Mouse (Mus musculus) erythroid progenitor cell, adult 5-6 weeks (primary cell): ENCODE results near the gene Dph6. TPM values are rescaled to one million over a fixed set of nuclear protein-coding genes. Genes with fewer than 3 reads are reported as not detected.
A peak's percentile ranks its signal among the peaks of the same experiment; 100 is the strongest.
"Not testable (repeated sequence)": the region's sequence is repeated elsewhere in the genome, so short reads cannot be mapped to it uniquely, and the experiment has no call there.

ENCODE experiments used
- ATAC-seq: replicated peaks from 2 replicates; pipeline ENCODE4 v1.8.0; 2016; ENCODE audit warnings: moderate number of reproducible peaks, mild to moderate bottlenecking, moderate TSS enrichment, inconsistent platforms; ENCODE audit not compliant: poor library complexity, low FRiP score, severe bottlenecking
- total RNA-seq, 2 experiments: library from RNA; stranded (forward) in 1 of 2; stranded (reverse) in 1 of 2; fragments of 150-400 nt in 1 of 2; fragments of 186-747, 209-891 nt in 1 of 2; gene quantifications; 2 replicates each; pipeline versions ENCODE4 v1.2.3 to v1.2.4; 2015 to 2017; ENCODE audit warnings: low replicate concordance in 2 of 2

Dph6 gene
- total RNA-seq (2015; ENCODE audit: low replicate concordance) (1.4 and 26.0 TPM in 2 replicates), total RNA-seq (2017; ENCODE audit: low replicate concordance) (0.53 and 2.2 TPM in 2 replicates)

- ATAC-seq = peak; percentile 95
These were observed at the start of gene Dph6 for GRCm38 (mm10) chr2:114654365-114655239. Gene Dph6 (minus strand): TSS chr2:114654964.

GRCm38 (mm10) chr2:114700966-114701685 is 46.4 kb upstream of the Dph6 start:
- ATAC-seq = no peak

GRCm38 (mm10) chr2:114691607-114692006 is 36.8 kb upstream of the Dph6 start:
- ATAC-seq = no peak

- no peak for ATAC-seq
These were observed 32.7 kb upstream of the Dph6 start for GRCm38 (mm10) chr2:114687483-114687882.

GRCm38 (mm10) chr2:114687081-114687480 is 32.3 kb upstream of the Dph6 start:
- ATAC-seq = no peak

GRCm38 (mm10) chr2:114673831-114674230 is 19.1 kb upstream of the Dph6 start:
- no peak for ATAC-seq

- ATAC-seq = no peak
These were observed 16.2 kb upstream of the Dph6 start for GRCm38 (mm10) chr2:114670983-114671382.

- no peak for ATAC-seq
These were observed 4.2 kb upstream of the Dph6 start for GRCm38 (mm10) chr2:114658954-114659353.

GRCm38 (mm10) chr2:114646240-114646639 is 8.5 kb downstream of the Dph6 start:
- ATAC-seq = no peak

GRCm38 (mm10) chr2:114643832-114644231 is 10.9 kb downstream of the Dph6 start:
- ATAC-seq = no peak

GRCm38 (mm10) chr2:114624683-114625082 is 30.1 kb downstream of the Dph6 start:
- ATAC-seq = no peak

GRCm38 (mm10) chr2:114622550-114622939 is 32.2 kb downstream of the Dph6 start:
- no peak for ATAC-seq

- no peak for ATAC-seq
These were observed 32.8 kb downstream of the Dph6 start for GRCm38 (mm10) chr2:114621781-114622549.

GRCm38 (mm10) chr2:114611576-114611975 is 43.2 kb downstream of the Dph6 start:
- no peak for ATAC-seq

- ATAC-seq = no peak
These were observed 44.7 kb downstream of the Dph6 start for GRCm38 (mm10) chr2:114610110-114610509.

GRCm38 (mm10) chr2:114605202-114605601 is 49.6 kb downstream of the Dph6 start:
- not testable (repeated sequence) for ATAC-seq

- no peak for ATAC-seq
These were observed 53.6 kb downstream of the Dph6 start for GRCm38 (mm10) chr2:114601174-114601573.

GRCm38 (mm10) chr2:114599793-114600192 is 55.0 kb downstream of the Dph6 start:
- ATAC-seq = no peak

- ATAC-seq = no peak
These were observed 61.4 kb downstream of the Dph6 start for GRCm38 (mm10) chr2:114593393-114593792.

GRCm38 (mm10) chr2:114580714-114581113 is 74.0 kb downstream of the Dph6 start:
- ATAC-seq = no peak
